Mouse (Mus musculus) forebrain, embryonic 13.5 days (tissue): ENCODE results near the gene Cd3d. TPM values are rescaled to one million over a fixed set of nuclear protein-coding genes. Genes with fewer than 3 reads are reported as not detected.

Experiments used
- ATAC-seq: fragments of 200-750 bp; cut with Nextera tagmentation; 2 replicates; pipeline ENCODE4 v1.8.0; 2017
- H3K27ac ChIP-seq: fragments of 300-500 bp; sonication (generic); 2 replicates; pipeline ENCODE4 v1.5.1; 2015; ENCODE audit warnings: inconsistent platforms, mild to moderate bottlenecking, moderate library complexity
- H3K27me3 ChIP-seq: fragments of 300-500 bp; sonication (generic); 2 replicates; pipeline ENCODE4 v1.6.1; 2015; ENCODE audit warnings: mild to moderate bottlenecking, inconsistent platforms
- H3K36me3 ChIP-seq: fragments of 300-500 bp; sonication (generic); 2 replicates; pipeline ENCODE4 v1.6.1; 2015; ENCODE audit warnings: mild to moderate bottlenecking, inconsistent platforms; ENCODE audit not compliant: poor library complexity, severe bottlenecking
- H3K4me1 ChIP-seq: fragments of 300-500 bp; sonication (generic); 2 replicates; pipeline ENCODE4 v1.6.1; 2015; ENCODE audit warnings: inconsistent platforms
- H3K4me2 ChIP-seq: fragments of 300-500 bp; sonication (generic); 2 replicates; pipeline ENCODE4 v1.6.1; 2015; ENCODE audit warnings: inconsistent platforms, mild to moderate bottlenecking, moderate library complexity
- H3K4me3 ChIP-seq: fragments of 300-500 bp; sonication (generic); 2 replicates; pipeline ENCODE4 v1.5.1; 2015; ENCODE audit warnings: mild to moderate bottlenecking, inconsistent platforms
- H3K9ac ChIP-seq: fragments of 300-500 bp; sonication (generic); 2 replicates; pipeline ENCODE4 v1.6.1; 2015; ENCODE audit warnings: mild to moderate bottlenecking, inconsistent platforms
- H3K9me3 ChIP-seq: fragments of 300-500 bp; sonication (generic); replicated peaks from 2 replicates; pipeline ENCODE4 v1.6.1; 2016; ENCODE audit warnings: inconsistent platforms
- WGBS: fragments of 180-500 bp; shearing (Covaris S2); methylation state at CpG from one replicate; pipeline ENCODE4 v1.1.7; 2015; 5-methylcytosine and 5-hydroxymethylcytosine counted together
- polyA plus RNA-seq: library from polyadenylated mRNA; unstranded; fragments of >200 nt; fragmentation: Nextera tagmentation; extraction: Ambion mirVana; gene quantifications from 2 replicates; pipeline ENCODE4 v1.2.1, GENCODE M21; 2015

Gene Cd3d
- polyA plus RNA-seq, 1 experiment from 2014 or later: not detected

GRCm38 (mm10) chr9:44979806-44980205, 1.8 kb upstream of the Cd3d start:
- ATAC-seq: no peak
- H3K4me2 ChIP-seq: no peak overlapping the region
- H3K9ac ChIP-seq: no peak overlapping the region
- H3K27me3 ChIP-seq: peaks cover 11% of the 10 kb centered on the region; the same call in 1 of the 2 replicates
- H3K4me1 ChIP-seq: no peaks in the 10 kb centered on the region
- no peak overlapping the region for H3K4me3 ChIP-seq
- no peaks in the 10 kb centered on the region for H3K36me3 ChIP-seq
- H3K27ac ChIP-seq: no peak overlapping the region
- WGBS: 76% methylated on average over 7 of the region's 7 CpGs
- no peaks in the 10 kb centered on the region for H3K9me3 ChIP-seq

DNA sequence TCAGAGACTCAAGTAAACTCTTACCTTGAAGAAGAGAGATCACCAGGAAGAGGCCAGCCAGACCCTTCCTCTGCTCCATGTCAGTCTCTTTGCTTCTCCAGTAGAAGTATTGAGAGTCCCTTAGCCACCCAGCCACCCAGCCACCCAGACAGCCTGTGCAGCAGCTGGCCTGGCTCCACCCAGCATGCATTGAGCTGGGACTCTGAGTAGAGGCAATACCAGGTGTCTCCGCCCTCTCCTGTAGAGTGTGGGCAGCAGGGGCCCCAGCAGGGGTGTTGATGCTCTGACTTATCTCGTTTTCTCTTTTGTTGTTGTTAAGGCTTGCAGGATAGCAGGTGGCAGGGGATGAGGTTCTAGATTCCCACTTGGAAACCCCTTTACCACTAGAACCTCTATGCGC, 1.3 kb upstream of the Cd3d start, which contains the start of gene Cd3g:
TSS of gene Cd3g (minus strand) at position 190 of the 400 bp plus-strand sequence.
- H3K36me3 ChIP-seq: no peaks in the 10 kb centered on the region
- ATAC-seq: no peak
- no peak within 1 kb of the TSS for H3K4me2 ChIP-seq
- H3K4me1 ChIP-seq: no peaks in the 10 kb centered on the region
- H3K9me3 ChIP-seq: no peaks in the 10 kb centered on the region
- no peak within 1 kb of the TSS for H3K9ac ChIP-seq
- no peak within 1 kb of the TSS for H3K4me3 ChIP-seq
- WGBS: 69% methylated on average over 3 of the region's 3 CpGs
- H3K27ac ChIP-seq: no peak within 1 kb of the TSS
- H3K27me3 ChIP-seq: peaks cover 11% of the 10 kb centered on the region; the same call in 1 of the 2 replicates

- WGBS: 91% methylated on average over 2 of the region's 2 CpGs
- no peak for ATAC-seq
These were observed 482 bp upstream of the Cd3d start for GRCm38 (mm10) chr9:44981104-44981503.

GRCm38 (mm10) chr9:44982081-44982480, 495 bp downstream of the Cd3d start:
- Histone ChIP-seq H3K9ac (no peak overlapping the region), H3K4me3 (no peak overlapping the region), H3K36me3 (no peaks in the 10 kb centered on the region), H3K4me2 (no peak overlapping the region), H3K27ac (no peak overlapping the region), H3K9me3 (no peaks in the 10 kb centered on the region), H3K4me1 (no peaks in the 10 kb centered on the region), H3K27me3 (peaks cover 8% of the 10 kb centered on the region; the same call in 1 of the 2 replicates)
- no peak for ATAC-seq
- 92% methylated on average over 8 of the region's 8 CpGs for WGBS

More at GRCm38 (mm10) chr9:44981104-44981503, 482 bp upstream of the Cd3d start:
- H3K4me1 ChIP-seq: no peaks in the 10 kb centered on the region
- no peak overlapping the region for H3K4me3 ChIP-seq
- H3K27ac ChIP-seq: no peak overlapping the region
- H3K27me3 ChIP-seq: peaks cover 8% of the 10 kb centered on the region; the same call in 1 of the 2 replicates
- no peak overlapping the region for H3K9ac ChIP-seq
- H3K36me3 ChIP-seq: no peaks in the 10 kb centered on the region
- no peak overlapping the region for H3K4me2 ChIP-seq
- H3K9me3 ChIP-seq: no peaks in the 10 kb centered on the region

- ATAC-seq: no peak
- no peak overlapping the region for H3K27ac ChIP-seq
- H3K27me3 ChIP-seq: peaks cover 8% of the 10 kb centered on the region; the same call in 1 of the 2 replicates
- 92% methylated on average over 3 of the region's 3 CpGs for WGBS
- no peak overlapping the region for H3K9ac ChIP-seq
- no peaks in the 10 kb centered on the region for H3K36me3 ChIP-seq
- no peak overlapping the region for H3K4me3 ChIP-seq
- H3K9me3 ChIP-seq: no peaks in the 10 kb centered on the region
- H3K4me2 ChIP-seq: no peak overlapping the region
- H3K4me1 ChIP-seq: no peaks in the 10 kb centered on the region
These were observed 945 bp downstream of the Cd3d start for GRCm38 (mm10) chr9:44982531-44982930.

DNA sequence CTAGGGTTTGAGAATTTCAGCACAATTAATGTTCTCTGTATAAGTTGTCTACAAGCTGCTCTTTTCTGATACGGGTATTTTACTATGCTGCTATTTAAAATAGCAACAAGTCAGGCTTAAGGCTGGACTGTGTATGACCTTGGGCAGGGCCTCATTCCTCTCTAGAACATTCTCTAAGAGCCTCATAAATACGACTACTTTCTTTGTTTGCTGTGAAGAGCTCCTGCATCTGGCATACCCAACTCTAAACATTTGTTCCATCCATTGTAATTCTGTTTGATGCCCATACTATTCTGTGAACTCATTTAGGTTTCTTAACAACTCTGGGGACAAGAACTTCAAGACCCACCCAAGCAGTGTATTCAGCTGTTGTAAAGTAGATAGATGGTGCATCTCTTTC, 1.4 kb downstream of the Cd3d start:
- no peaks in the 10 kb centered on the region for H3K9me3 ChIP-seq
- WGBS: 73% methylated on average over 2 of the region's 2 CpGs
- no peak overlapping the region for H3K4me2 ChIP-seq
- no peak overlapping the region for H3K27ac ChIP-seq
- no peak overlapping the region for H3K4me3 ChIP-seq
- H3K36me3 ChIP-seq: no peaks in the 10 kb centered on the region
- no peak for ATAC-seq
- H3K4me1 ChIP-seq: no peaks in the 10 kb centered on the region
- H3K27me3 ChIP-seq: peaks cover 7% of the 10 kb centered on the region; the same call in 1 of the 2 replicates
- H3K9ac ChIP-seq: no peak overlapping the region

DNA sequence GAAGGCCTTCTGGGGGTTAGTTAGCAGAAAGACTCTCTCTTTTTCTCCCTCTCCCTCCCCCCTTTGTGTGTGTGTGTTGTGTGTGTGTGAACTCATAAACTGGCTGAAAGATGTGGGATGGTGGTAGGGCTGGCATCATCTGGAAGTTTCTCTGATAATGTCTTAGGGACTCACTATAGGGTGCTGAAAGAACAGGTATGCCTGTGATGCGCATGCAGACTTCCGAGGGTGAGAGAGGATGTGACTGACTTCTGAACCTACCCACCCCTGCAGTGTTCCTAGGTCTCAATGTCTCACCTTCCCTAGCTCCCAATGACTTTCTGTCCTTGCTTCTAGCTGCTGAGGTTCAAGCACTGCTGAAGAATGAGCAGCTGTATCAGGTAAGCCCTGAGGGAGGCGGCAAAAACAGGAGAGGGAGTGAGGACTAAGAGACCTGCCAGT, 4.2 kb downstream of the Cd3d start:
- no peak overlapping the region for H3K27ac ChIP-seq
- no peak overlapping the region for H3K4me2 ChIP-seq
- no peaks in the 10 kb centered on the region for H3K9me3 ChIP-seq
- H3K36me3 ChIP-seq: no peaks in the 10 kb centered on the region
- no peak overlapping the region for H3K9ac ChIP-seq
- ATAC-seq: no peak
- no peak overlapping the region for H3K4me3 ChIP-seq
- H3K4me1 ChIP-seq: no peaks in the 10 kb centered on the region
- WGBS: 91% methylated on average over 3 of the region's 3 CpGs
- H3K27me3 ChIP-seq: no peaks in the 10 kb centered on the region

- Histone ChIP-seq H3K36me3 (no peaks in the 10 kb centered on the region), H3K27me3 (no peaks in the 10 kb centered on the region), H3K4me2 (no peak overlapping the region), H3K9me3 (no peaks in the 10 kb centered on the region), H3K27ac (no peak overlapping the region), H3K4me1 (no peaks in the 10 kb centered on the region), H3K9ac (no peak overlapping the region), H3K4me3 (no peak overlapping the region)
- 69% methylated on average over 14 of the region's 14 CpGs for WGBS
- no peak for ATAC-seq
These were observed 4.7 kb downstream of the Cd3d start for GRCm38 (mm10) chr9:44986242-44986781.

GRCm38 (mm10) chr9:44986976-44987375, 5.4 kb downstream of the Cd3d start:
- no peak overlapping the region for H3K9ac ChIP-seq
- 77% methylated on average over 5 of the region's 5 CpGs for WGBS
- ATAC-seq: no peak

GRCm38 (mm10) chr9:44991821-44992220, 10.2 kb downstream of the Cd3d start:
- WGBS: 89% methylated on average over 2 of the region's 2 CpGs
- Histone ChIP-seq H3K4me2 (no peak overlapping the region), H3K27me3 (no peaks in the 10 kb centered on the region), H3K27ac (no peak overlapping the region), H3K36me3 (no peaks in the 10 kb centered on the region), H3K9me3 (no peaks in the 10 kb centered on the region), H3K4me1 (no peaks in the 10 kb centered on the region), H3K9ac (no peak overlapping the region), H3K4me3 (no peak overlapping the region)
- ATAC-seq: no peak

More at GRCm38 (mm10) chr9:44986976-44987375, 5.4 kb downstream of the Cd3d start:
- Histone ChIP-seq H3K4me3 (no peak overlapping the region), H3K27ac (no peak overlapping the region), H3K27me3 (no peaks in the 10 kb centered on the region), H3K9me3 (no peaks in the 10 kb centered on the region), H3K36me3 (no peaks in the 10 kb centered on the region), H3K4me2 (no peak overlapping the region), H3K4me1 (no peaks in the 10 kb centered on the region)

- Histone ChIP-seq H3K9ac (no peak overlapping the region), H3K4me1 (no peaks in the 10 kb centered on the region), H3K36me3 (no peaks in the 10 kb centered on the region), H3K27ac (no peak overlapping the region), H3K4me2 (no peak overlapping the region), H3K9me3 (no peaks in the 10 kb centered on the region), H3K4me3 (no peak overlapping the region), H3K27me3 (no peaks in the 10 kb centered on the region)
- no peak for ATAC-seq
These were observed 10.7 kb downstream of the Cd3d start for GRCm38 (mm10) chr9:44992271-44992670.

DNA sequence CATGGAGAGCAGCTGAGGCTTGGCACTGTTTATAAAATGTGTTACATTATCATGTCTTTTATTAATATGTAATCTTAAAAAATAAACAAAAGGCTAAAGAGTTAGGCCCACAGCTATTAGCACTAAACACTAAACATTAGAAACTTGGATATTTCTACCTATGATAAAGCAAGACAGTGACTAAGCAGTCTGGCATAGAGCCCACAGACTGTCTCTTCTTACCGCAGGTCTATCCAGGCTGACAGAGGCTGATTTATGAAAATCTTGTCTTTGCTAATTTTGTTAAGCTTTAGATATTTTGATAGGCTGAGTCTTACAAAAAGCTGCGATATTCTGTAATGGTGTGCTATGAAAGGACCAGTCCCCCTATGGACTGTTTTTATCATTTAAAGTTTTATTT, 11.7 kb downstream of the Cd3d start:
- no peak overlapping the region for H3K4me2 ChIP-seq
- H3K27me3 ChIP-seq: no peaks in the 10 kb centered on the region
- H3K36me3 ChIP-seq: no peaks in the 10 kb centered on the region
- ATAC-seq: no peak
- 97% methylated on average over 2 of the region's 2 CpGs for WGBS
- H3K9me3 ChIP-seq: no peaks in the 10 kb centered on the region
- no peak overlapping the region for H3K9ac ChIP-seq
- H3K27ac ChIP-seq: no peak overlapping the region
- H3K4me1 ChIP-seq: no peaks in the 10 kb centered on the region
- H3K4me3 ChIP-seq: no peak overlapping the region

GRCm38 (mm10) chr9:44994962-44995361, 13.4 kb downstream of the Cd3d start:
- ATAC-seq: no peak
- Histone ChIP-seq H3K9me3 (no peaks in the 10 kb centered on the region), H3K27me3 (no peaks in the 10 kb centered on the region), H3K4me3 (no peak overlapping the region), H3K27ac (no peak overlapping the region), H3K4me2 (no peak overlapping the region), H3K36me3 (no peaks in the 10 kb centered on the region), H3K4me1 (no peaks in the 10 kb centered on the region), H3K9ac (no peak overlapping the region)
- 76% methylated on average over 4 of the region's 4 CpGs for WGBS
